Mouse (Mus musculus) heart, embryonic 12.5 days (tissue): ENCODE data around the gene Yipf2. TPM values are rescaled to one million over a fixed set of nuclear protein-coding genes. Genes with fewer than 3 reads are reported as not detected.

Experiments used
- microRNA counts: library from miRNA; unstranded; fragments of <30 nt; microRNA quantifications from one replicate; lab custom pipeline; 2017
- microRNA-seq: library from miRNA; unstranded; fragments of <30 nt; microRNA quantifications from one replicate; pipeline ENCODE4, GENCODE M21; 2017
- polyA plus RNA-seq: library from polyadenylated mRNA; unstranded; fragments of >200 nt; fragmentation: Nextera tagmentation; extraction: Ambion mirVana; gene quantifications from 2 replicates; pipeline ENCODE4 v1.2.1, GENCODE M21; 2016

The Yipf2 gene
- polyA plus RNA-seq, 1 experiment from 2014 or later = 14.8 TPM

MicroRNAs encoded within 50 kb of the gene (microRNA counts, 519-probe panel; counts per million panel counts)
- not detected for microRNA mmu-miR-1946b (lab: Ali Mortazavi, UCI)

Small RNA genes within 50 kb of the gene (microRNA-seq; reads per million reads assigned to microRNA genes)
- not detected for gene Mir1946b

Other genes with a start within 250 kb of the Yipf2 start
- 139 and 142 TPM in 2 replicates for gene Ilf3, start 225.0 kb downstream of the Yipf2 start, polyA plus RNA-seq
- gene Qtrt1, start 181.0 kb downstream of the Yipf2 start, polyA plus RNA-seq = 23.0 and 25.4 TPM in 2 replicates
- 83.8 and 87.2 TPM in 2 replicates for gene Dnm2, start 167.9 kb downstream of the Yipf2 start, polyA plus RNA-seq
- 89.4 and 92.3 TPM in 2 replicates for gene Tmed1, start 82.6 kb downstream of the Yipf2 start, polyA plus RNA-seq
- 1.4 and 1.6 TPM in 2 replicates for gene AB124611, start 66.7 kb downstream of the Yipf2 start, polyA plus RNA-seq
- gene Carm1, start 45.9 kb downstream of the Yipf2 start, polyA plus RNA-seq = 49.9 and 53.8 TPM in 2 replicates
- 33.6 and 34.5 TPM in 2 replicates for gene Timm29, start 106 bp downstream of the Yipf2 start, polyA plus RNA-seq
- 76.0 and 78.5 TPM in 2 replicates for gene Smarca4, start 23.3 kb upstream of the Yipf2 start, polyA plus RNA-seq
- 26.0 and 30.8 TPM in 2 replicates for gene Ldlr, start 130.7 kb upstream of the Yipf2 start, polyA plus RNA-seq
- gene Spc24, start 167.5 kb upstream of the Yipf2 start, polyA plus RNA-seq = 84.5 and 86.8 TPM in 2 replicates
- 18.9 and 19.9 TPM in 2 replicates for gene Kank2, start 205.9 kb upstream of the Yipf2 start, polyA plus RNA-seq
- gene Angptl8, start 242.7 kb upstream of the Yipf2 start, polyA plus RNA-seq = 1.7 and 1.9 TPM in 2 replicates